Mouse (Mus musculus): ENCODE data around the gene Rab29.

DNA sequence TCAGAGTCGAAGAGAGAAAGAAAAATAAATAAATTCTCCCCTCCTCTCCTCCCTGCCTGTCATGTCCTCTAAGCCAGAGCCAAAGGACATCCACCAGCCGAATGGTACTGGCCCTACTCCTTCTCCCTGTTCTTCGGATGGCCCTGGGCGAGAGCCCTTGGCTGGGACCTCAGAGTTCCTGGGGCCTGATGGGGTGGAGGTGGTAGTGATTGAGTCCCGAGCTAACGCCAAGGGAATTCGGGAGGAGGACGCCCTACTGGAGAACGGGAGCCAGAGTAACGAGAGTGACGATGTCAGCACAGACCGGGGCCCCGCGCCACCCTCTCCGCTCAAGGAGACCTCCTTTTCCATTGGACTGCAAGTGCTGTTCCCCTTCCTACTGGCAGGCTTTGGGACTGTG, 36.5 kb upstream of the Rab29 start:
- TF ChIP-seq EP300 (optimal IDR thresholded peaks at IDR 0.05) (no peak), CTCF (IDR thresholded peaks at IDR 0.05; ENCODE audit: low read depth) (no peak)

All from stomach, postnatal 0 days (tissue).